Mouse (Mus musculus) embryonic facial prominence, embryonic 10.5 days (tissue): Measurements from ENCODE around the gene Bcdin3d. TPM values are rescaled to one million over a fixed set of nuclear protein-coding genes. Genes with fewer than 3 reads are reported as not detected.
A peak's percentile ranks its signal among the peaks of the same experiment; 100 is the strongest.
"Not testable (repeated sequence)": the region's sequence is repeated elsewhere in the genome, so short reads cannot be mapped to it uniquely, and the experiment has no call there.

Experiments
- DNase-seq: peaks from one replicate; pipeline ENCODE4 v3.0.0-alpha.2; 2017; ENCODE audit warnings: low spot score
- H3K27ac ChIP-seq: fragments of 300-500 bp; sonication (generic); replicated peaks from 2 replicates; pipeline ENCODE4 v1.5.1; 2016; ENCODE audit warnings: mild to moderate bottlenecking
- H3K27me3 ChIP-seq: fragments of 300-500 bp; sonication (generic); replicated peaks from 2 replicates; pipeline ENCODE4 v1.6.1; 2016; ENCODE audit warnings: low read depth, mild to moderate bottlenecking; ENCODE audit not compliant: poor library complexity, severe bottlenecking
- H3K36me3 ChIP-seq: fragments of 300-500 bp; sonication (generic); replicated peaks from 2 replicates; pipeline ENCODE4 v1.6.1; 2016; ENCODE audit warnings: mild to moderate bottlenecking, moderate library complexity
- H3K4me1 ChIP-seq: fragments of 300-500 bp; sonication (generic); 2 replicates; pipeline ENCODE4 v1.6.1; 2016
- H3K4me3 ChIP-seq: fragments of 300-500 bp; sonication (generic); 2 replicates; pipeline ENCODE4 v1.5.1; 2016; ENCODE audit warnings: mild to moderate bottlenecking, moderate library complexity
- H3K9me3 ChIP-seq: fragments of 300-500 bp; sonication (generic); 2 replicates; pipeline ENCODE4 v1.6.1; 2016; ENCODE audit warnings: mild to moderate bottlenecking
- WGBS: fragments of 180-500 bp; shearing (Covaris S2); methylation state at CpG from one replicate; pipeline ENCODE4 v1.1.7; 2016; 5-methylcytosine and 5-hydroxymethylcytosine counted together
- polyA plus RNA-seq: library from polyadenylated mRNA; unstranded; fragments of >200 nt; fragmentation: Nextera tagmentation; extraction: Ambion mirVana; gene quantifications from 2 replicates; pipeline ENCODE4 v1.2.1, GENCODE M21; 2016

The Bcdin3d gene
- polyA plus RNA-seq, 1 experiment from 2014 or later = 16.0 TPM

- 0 out of 2 replicates have a peak overlapping the region, but pooled peaks have one; percentile 2 for H3K4me3 ChIP-seq
- H3K4me1 ChIP-seq = peaks cover 32% of the 10 kb centered on the region
- 76% methylated on average over 9 of the region's 9 CpGs for WGBS
- peaks cover 88% of the 10 kb centered on the region for H3K36me3 ChIP-seq
- peak; percentile 29 for DNase-seq
- no peaks in the 10 kb centered on the region for H3K9me3 ChIP-seq
- peak overlapping the region; percentile 54 for H3K27ac ChIP-seq
- no peaks in the 10 kb centered on the region for H3K27me3 ChIP-seq
Observed at GRCm38 (mm10) chr15:99449131-99449750, 25.3 kb downstream of the Bcdin3d start.

- 92% methylated on average over 10 of the region's 10 CpGs for WGBS
- H3K27me3 ChIP-seq, H3K27ac ChIP-seq, DNase-seq, H3K9me3 ChIP-seq, H3K4me3 ChIP-seq: not testable (repeated sequence)
- Histone ChIP-seq H3K36me3 (peaks cover 73% of the 10 kb centered on the region), H3K4me1 (peaks cover 33% of the 10 kb centered on the region)
Observed at GRCm38 (mm10) chr15:99446136-99446535, 28.4 kb downstream of the Bcdin3d start.

- 73% methylated on average over 6 of the region's 6 CpGs for WGBS
- Histone ChIP-seq H3K36me3 (peaks cover 68% of the 10 kb centered on the region), H3K4me3 (no peak overlapping the region), H3K27me3 (no peaks in the 10 kb centered on the region), H3K4me1 (peaks cover 38% of the 10 kb centered on the region), H3K27ac (no peak overlapping the region), H3K9me3 (no peaks in the 10 kb centered on the region)
- DNase-seq = no peak
Observed at GRCm38 (mm10) chr15:99445567-99445966, 29.0 kb downstream of the Bcdin3d start.

- 74% methylated on average over 7 of the region's 7 CpGs for WGBS
- Histone ChIP-seq H3K4me1 (peaks cover 42% of the 10 kb centered on the region), H3K27ac (no peak overlapping the region), H3K27me3 (no peaks in the 10 kb centered on the region), H3K4me3 (no peak overlapping the region), H3K36me3 (peaks cover 54% of the 10 kb centered on the region), H3K9me3 (no peaks in the 10 kb centered on the region)
- DNase-seq = no peak
Observed at GRCm38 (mm10) chr15:99442358-99442757, 32.2 kb downstream of the Bcdin3d start.

- H3K36me3 ChIP-seq = peaks cover 62% of the 10 kb centered on the region
- H3K27ac ChIP-seq = peak overlapping the region; percentile 31
- 71% methylated on average over 8 of the region's 8 CpGs for WGBS
Observed at GRCm38 (mm10) chr15:99440816-99441457, 33.6 kb downstream of the Bcdin3d start.

GRCm38 (mm10) chr15:99440112-99440815 is 34.3 kb downstream of the Bcdin3d start:
- Histone ChIP-seq H3K4me3 (peak overlapping the region; percentile 30; the same call in 1 of the 2 replicates), H3K9me3 (no peaks in the 10 kb centered on the region), H3K4me1 (peaks cover 57% of the 10 kb centered on the region), H3K36me3 (peaks cover 60% of the 10 kb centered on the region), H3K27me3 (no peaks in the 10 kb centered on the region), H3K27ac (peak overlapping the region; percentile 31)
- 49% methylated on average over 2 of the region's 2 CpGs for WGBS
- peak; percentile 38 for DNase-seq

More at GRCm38 (mm10) chr15:99440816-99441457, 33.6 kb downstream of the Bcdin3d start:
- Histone ChIP-seq H3K9me3 (no peaks in the 10 kb centered on the region), H3K4me3 (no peak overlapping the region; the same call in 1 of the 2 replicates), H3K4me1 (peaks cover 56% of the 10 kb centered on the region), H3K27me3 (no peaks in the 10 kb centered on the region)
- no peak for DNase-seq

- peaks cover 56% of the 10 kb centered on the region for H3K36me3 ChIP-seq
Observed at GRCm38 (mm10) chr15:99438966-99439698, 35.4 kb downstream of the Bcdin3d start.

GRCm38 (mm10) chr15:99433913-99434312 is 40.6 kb downstream of the Bcdin3d start:
- H3K4me3 ChIP-seq = no peak overlapping the region
- no peaks in the 10 kb centered on the region for H3K27me3 ChIP-seq
- H3K27ac ChIP-seq = 0 out of 2 replicates have a peak overlapping the region, but pooled peaks have one; percentile 2
- no peak for DNase-seq
- WGBS = 88% methylated on average over 12 of the region's 12 CpGs
- no peaks in the 10 kb centered on the region for H3K9me3 ChIP-seq
- peaks cover 89% of the 10 kb centered on the region for H3K36me3 ChIP-seq
- H3K4me1 ChIP-seq = peaks cover 57% of the 10 kb centered on the region

More at GRCm38 (mm10) chr15:99438966-99439698, 35.4 kb downstream of the Bcdin3d start:
- Histone ChIP-seq H3K4me1 (peaks cover 64% of the 10 kb centered on the region), H3K27ac (no peak overlapping the region), H3K9me3 (no peaks in the 10 kb centered on the region), H3K27me3 (no peaks in the 10 kb centered on the region), H3K4me3 (no peak overlapping the region)
- WGBS = 81% methylated on average over 8 of the region's 8 CpGs
- DNase-seq = no peak

- WGBS = 94% methylated on average over 16 of the region's 16 CpGs
- Histone ChIP-seq H3K9me3 (no peaks in the 10 kb centered on the region), H3K36me3 (peaks cover 89% of the 10 kb centered on the region), H3K4me1 (peaks cover 54% of the 10 kb centered on the region), H3K4me3 (no peak overlapping the region), H3K27ac (no peak overlapping the region), H3K27me3 (no peaks in the 10 kb centered on the region)
- no peak for DNase-seq
Observed at GRCm38 (mm10) chr15:99433081-99433718, 41.3 kb downstream of the Bcdin3d start.

GRCm38 (mm10) chr15:99431967-99432366 is 42.6 kb downstream of the Bcdin3d start:
- 74% methylated on average over 8 of the region's 8 CpGs for WGBS
- H3K4me3 ChIP-seq = no peak overlapping the region
- H3K27me3 ChIP-seq = no peaks in the 10 kb centered on the region
- 0 out of 2 replicates have a peak overlapping the region, but pooled peaks have one; percentile 35 for H3K27ac ChIP-seq
- DNase-seq = no peak
- no peaks in the 10 kb centered on the region for H3K9me3 ChIP-seq
- H3K4me1 ChIP-seq = peaks cover 46% of the 10 kb centered on the region
- peaks cover 91% of the 10 kb centered on the region for H3K36me3 ChIP-seq

- Histone ChIP-seq H3K27ac (no peak overlapping the region), H3K9me3 (no peaks in the 10 kb centered on the region), H3K4me1 (peaks cover 41% of the 10 kb centered on the region), H3K4me3 (no peak overlapping the region), H3K27me3 (no peaks in the 10 kb centered on the region), H3K36me3 (peaks cover 91% of the 10 kb centered on the region)
- WGBS = 86% methylated on average over 7 of the region's 7 CpGs
- no peak for DNase-seq
Observed at GRCm38 (mm10) chr15:99431504-99431903, 43.0 kb downstream of the Bcdin3d start.
